Mouse (Mus musculus): ENCODE results near the gene Elmo3. TPM values are rescaled to one million over a fixed set of nuclear protein-coding genes. Genes with fewer than 3 reads are reported as not detected.

Gene Elmo3
- polyA plus RNA-seq, 1 experiment from 2014 or later, result 1.3 TPM

GRCm38 (mm10) chr8:105264024-105264982 is 41.1 kb upstream of the Elmo3 start, which contains the start of the genes Tradd and Fbxl8:
Gene Tradd, minus strand, starts transcription at chr8:105264609.
Gene Fbxl8, plus strand, starts transcription at chr8:105264648.
- Histone ChIP-seq H3K4me3 (ENCODE audit: low read depth, low read length) (peak within 1 kb of the TSS; percentile 62), H3K36me3 (ENCODE audit: control insufficient read depth, insufficient read depth, low read length) (no peaks in the 10 kb centered on the region), H3K4me2 (ENCODE audit: low read depth, low read length) (peak within 1 kb of the TSS; percentile 80), H3K27ac (ENCODE audit: low read depth, low read length) (no peak within 1 kb of the TSS), H3K9ac (replicated peaks; ENCODE audit: low read depth, low read length) (peak within 1 kb of the TSS; percentile 54), H3K27me3 (ENCODE audit: control insufficient read depth, insufficient read depth, low read length) (peaks cover 58% of the 10 kb centered on the region), H3K9me3 (ENCODE audit: control insufficient read depth, low read length) (no peaks in the 10 kb centered on the region), H3K4me1 (ENCODE audit: control insufficient read depth, insufficient read depth, low read length) (peaks cover 9% of the 10 kb centered on the region; the same call in 1 of the 2 replicates)
- 1% methylated on average over 54 of the region's 54 CpGs for WGBS
- peak; percentile 13; the same call in 1 of the 2 replicates for ATAC-seq (ENCODE audit: low read depth)

GRCm38 (mm10) chr8:105265128-105265527 is 40.3 kb upstream of the Elmo3 start:
- H3K27ac ChIP-seq (ENCODE audit: low read depth, low read length), result no peak overlapping the region
- H3K9ac ChIP-seq (replicated peaks; ENCODE audit: low read depth, low read length), result no peak overlapping the region
- H3K27me3 ChIP-seq (ENCODE audit: control insufficient read depth, insufficient read depth, low read length), result peaks cover 58% of the 10 kb centered on the region
- peaks cover 11% of the 10 kb centered on the region for H3K4me1 ChIP-seq (ENCODE audit: control insufficient read depth, insufficient read depth, low read length)
- H3K4me2 ChIP-seq (ENCODE audit: low read depth, low read length), result peak overlapping the region; percentile 80; the same call in 1 of the 2 replicates
- H3K36me3 ChIP-seq (ENCODE audit: control insufficient read depth, insufficient read depth, low read length), result no peaks in the 10 kb centered on the region
- H3K4me3 ChIP-seq (ENCODE audit: low read depth, low read length), result peak overlapping the region; percentile 62; the same call in 1 of the 2 replicates
- ATAC-seq (ENCODE audit: low read depth), result no peak
- WGBS, result 6% methylated on average over 10 of the region's 10 CpGs
- no peaks in the 10 kb centered on the region for H3K9me3 ChIP-seq (ENCODE audit: control insufficient read depth, low read length)

GRCm38 (mm10) chr8:105266775-105267174 is 38.6 kb upstream of the Elmo3 start:
- Histone ChIP-seq H3K9me3 (ENCODE audit: control insufficient read depth, low read length) (no peaks in the 10 kb centered on the region), H3K4me2 (ENCODE audit: low read depth, low read length) (no peak overlapping the region), H3K4me3 (ENCODE audit: low read depth, low read length) (no peak overlapping the region), H3K27ac (ENCODE audit: low read depth, low read length) (no peak overlapping the region), H3K36me3 (ENCODE audit: control insufficient read depth, insufficient read depth, low read length) (no peaks in the 10 kb centered on the region), H3K27me3 (ENCODE audit: control insufficient read depth, insufficient read depth, low read length) (peaks cover 59% of the 10 kb centered on the region), H3K9ac (replicated peaks; ENCODE audit: low read depth, low read length) (no peak overlapping the region), H3K4me1 (ENCODE audit: control insufficient read depth, insufficient read depth, low read length) (peaks cover 11% of the 10 kb centered on the region)
- no peak for ATAC-seq (ENCODE audit: low read depth)
- WGBS, result 11% methylated on average over 13 of the region's 13 CpGs

- H3K4me2 ChIP-seq (ENCODE audit: low read depth, low read length), result peak overlapping the region; percentile 79
- peak; percentile 87 for ATAC-seq (ENCODE audit: low read depth)
- H3K9ac ChIP-seq (replicated peaks; ENCODE audit: low read depth, low read length), result peak overlapping the region; percentile 43
- WGBS, result under 1% methylated on average over 65 of the region's 65 CpGs
- no peaks in the 10 kb centered on the region for H3K36me3 ChIP-seq (ENCODE audit: control insufficient read depth, insufficient read depth, low read length)
- H3K4me3 ChIP-seq (ENCODE audit: low read depth, low read length), result peak overlapping the region; percentile 39
- H3K27me3 ChIP-seq (ENCODE audit: control insufficient read depth, insufficient read depth, low read length), result peaks cover 63% of the 10 kb centered on the region
- H3K27ac ChIP-seq (ENCODE audit: low read depth, low read length), result 0 out of 2 replicates have a peak overlapping the region, but pooled peaks have one; percentile 22
- peaks cover 11% of the 10 kb centered on the region for H3K4me1 ChIP-seq (ENCODE audit: control insufficient read depth, insufficient read depth, low read length)
- H3K9me3 ChIP-seq (ENCODE audit: control insufficient read depth, low read length), result no peaks in the 10 kb centered on the region
These were observed 36.9 kb upstream of the Elmo3 start for GRCm38 (mm10) chr8:105268342-105269074.

GRCm38 (mm10) chr8:105269075-105269458 is 36.3 kb upstream of the Elmo3 start:
- Histone ChIP-seq H3K27me3 (ENCODE audit: control insufficient read depth, insufficient read depth, low read length) (peaks cover 65% of the 10 kb centered on the region), H3K4me2 (ENCODE audit: low read depth, low read length) (peak overlapping the region; percentile 79), H3K9me3 (ENCODE audit: control insufficient read depth, low read length) (no peaks in the 10 kb centered on the region), H3K27ac (ENCODE audit: low read depth, low read length) (no peak overlapping the region), H3K9ac (replicated peaks; ENCODE audit: low read depth, low read length) (peak overlapping the region; percentile 43), H3K4me3 (ENCODE audit: low read depth, low read length) (peak overlapping the region; percentile 39), H3K36me3 (ENCODE audit: control insufficient read depth, insufficient read depth, low read length) (no peaks in the 10 kb centered on the region), H3K4me1 (ENCODE audit: control insufficient read depth, insufficient read depth, low read length) (peaks cover 11% of the 10 kb centered on the region)
- peak; percentile 22; the same call in 1 of the 2 replicates for ATAC-seq (ENCODE audit: low read depth)
- WGBS, result under 1% methylated on average over 10 of the region's 10 CpGs

- Histone ChIP-seq H3K4me3 (ENCODE audit: low read depth, low read length) (peak within 1 kb of the TSS; percentile 39), H3K27me3 (ENCODE audit: control insufficient read depth, insufficient read depth, low read length) (peaks cover 69% of the 10 kb centered on the region), H3K4me2 (ENCODE audit: low read depth, low read length) (peak within 1 kb of the TSS; percentile 79), H3K4me1 (ENCODE audit: control insufficient read depth, insufficient read depth, low read length) (peaks cover 11% of the 10 kb centered on the region), H3K9ac (replicated peaks; ENCODE audit: low read depth, low read length) (peak within 1 kb of the TSS; percentile 43), H3K36me3 (ENCODE audit: control insufficient read depth, insufficient read depth, low read length) (no peaks in the 10 kb centered on the region), H3K27ac (ENCODE audit: low read depth, low read length) (no peak within 1 kb of the TSS), H3K9me3 (ENCODE audit: control insufficient read depth, low read length) (no peaks in the 10 kb centered on the region)
- under 1% methylated on average over 42 of the region's 42 CpGs for WGBS
- no peak; the same call in 1 of the 2 replicates for ATAC-seq (ENCODE audit: low read depth)
These were observed 35.9 kb upstream of the Elmo3 start, which contains the start of gene Hsf4 for GRCm38 (mm10) chr8:105269461-105269947. Gene Hsf4, plus strand, starts transcription at chr8:105269801.

- Histone ChIP-seq H3K4me3 (ENCODE audit: low read depth, low read length) (peak overlapping the region; percentile 39), H3K9ac (replicated peaks; ENCODE audit: low read depth, low read length) (no peak overlapping the region), H3K27me3 (ENCODE audit: control insufficient read depth, insufficient read depth, low read length) (peaks cover 68% of the 10 kb centered on the region), H3K4me1 (ENCODE audit: control insufficient read depth, insufficient read depth, low read length) (peaks cover 11% of the 10 kb centered on the region), H3K36me3 (ENCODE audit: control insufficient read depth, insufficient read depth, low read length) (no peaks in the 10 kb centered on the region), H3K4me2 (ENCODE audit: low read depth, low read length) (peak overlapping the region; percentile 79), H3K27ac (ENCODE audit: low read depth, low read length) (no peak overlapping the region), H3K9me3 (ENCODE audit: control insufficient read depth, low read length) (no peaks in the 10 kb centered on the region)
- 2% methylated on average over 39 of the region's 39 CpGs for whole genome bisulfite sequencing
- ATAC-seq (ENCODE audit: low read depth), result no peak
These were observed 35.1 kb upstream of the Elmo3 start for GRCm38 (mm10) chr8:105270101-105270915.

- Histone ChIP-seq H3K9me3 (ENCODE audit: control insufficient read depth, low read length) (no peaks in the 10 kb centered on the region), H3K9ac (replicated peaks; ENCODE audit: low read depth, low read length) (no peak overlapping the region), H3K4me2 (ENCODE audit: low read depth, low read length) (0 out of 2 replicates have a peak overlapping the region, but pooled peaks have one; percentile 5), H3K27ac (ENCODE audit: low read depth, low read length) (no peak overlapping the region), H3K4me1 (ENCODE audit: control insufficient read depth, insufficient read depth, low read length) (peaks cover 11% of the 10 kb centered on the region), H3K27me3 (ENCODE audit: control insufficient read depth, insufficient read depth, low read length) (peaks cover 64% of the 10 kb centered on the region), H3K4me3 (ENCODE audit: low read depth, low read length) (no peak overlapping the region), H3K36me3 (ENCODE audit: control insufficient read depth, insufficient read depth, low read length) (no peaks in the 10 kb centered on the region)
- ATAC-seq (ENCODE audit: low read depth), result no peak
- WGBS, result 2% methylated on average over 11 of the region's 11 CpGs
These were observed 34.5 kb upstream of the Elmo3 start for GRCm38 (mm10) chr8:105270916-105271186.

Measured in neural tube, embryonic 14.5 days (tissue).